Mouse (Mus musculus) small intestine, adult 2 months (tissue): ENCODE measurements around the gene Zfp462.

Experiments used
- CTCF ChIP-seq: fragments of 200-500 bp; IDR thresholded peaks from 2 replicates; pipeline ENCODE4 v1.5.1; 2012; ENCODE audit warnings: low read depth, mild to moderate bottlenecking, control low read depth, inconsistent platforms, low read length, moderate library complexity, mixed read lengths; ENCODE audit not compliant: insufficient replicate concordance, insufficient read length; ENCODE audit errors: extremely low read depth
- POLR2A ChIP-seq: fragments of 200-500 bp; IDR thresholded peaks from 2 replicates; pipeline ENCODE4 v1.6.1; 2012; ENCODE audit warnings: low read depth, mild to moderate bottlenecking, control low read depth, inconsistent platforms, low read length, moderate library complexity

GRCm38 (mm10) chr4:55084080-55084688 lies 139.3 kb downstream of the Zfp462 start:
- no peak for TF ChIP-seq POLR2A
- no peak for TF ChIP-seq CTCF
